Mouse (Mus musculus): Measurements from ENCODE around the gene Ttc39d. TPM values are rescaled to one million over a fixed set of nuclear protein-coding genes. Genes with fewer than 3 reads are reported as not detected.
"Not testable (repeated sequence)": the region's sequence is repeated elsewhere in the genome, so short reads cannot be mapped to it uniquely, and the experiment has no call there.

Gene Ttc39d
- under 1 TPM in 1 of 2 experiments, not detected in 1; 0.28 TPM for total RNA-seq (2021)

DNA sequence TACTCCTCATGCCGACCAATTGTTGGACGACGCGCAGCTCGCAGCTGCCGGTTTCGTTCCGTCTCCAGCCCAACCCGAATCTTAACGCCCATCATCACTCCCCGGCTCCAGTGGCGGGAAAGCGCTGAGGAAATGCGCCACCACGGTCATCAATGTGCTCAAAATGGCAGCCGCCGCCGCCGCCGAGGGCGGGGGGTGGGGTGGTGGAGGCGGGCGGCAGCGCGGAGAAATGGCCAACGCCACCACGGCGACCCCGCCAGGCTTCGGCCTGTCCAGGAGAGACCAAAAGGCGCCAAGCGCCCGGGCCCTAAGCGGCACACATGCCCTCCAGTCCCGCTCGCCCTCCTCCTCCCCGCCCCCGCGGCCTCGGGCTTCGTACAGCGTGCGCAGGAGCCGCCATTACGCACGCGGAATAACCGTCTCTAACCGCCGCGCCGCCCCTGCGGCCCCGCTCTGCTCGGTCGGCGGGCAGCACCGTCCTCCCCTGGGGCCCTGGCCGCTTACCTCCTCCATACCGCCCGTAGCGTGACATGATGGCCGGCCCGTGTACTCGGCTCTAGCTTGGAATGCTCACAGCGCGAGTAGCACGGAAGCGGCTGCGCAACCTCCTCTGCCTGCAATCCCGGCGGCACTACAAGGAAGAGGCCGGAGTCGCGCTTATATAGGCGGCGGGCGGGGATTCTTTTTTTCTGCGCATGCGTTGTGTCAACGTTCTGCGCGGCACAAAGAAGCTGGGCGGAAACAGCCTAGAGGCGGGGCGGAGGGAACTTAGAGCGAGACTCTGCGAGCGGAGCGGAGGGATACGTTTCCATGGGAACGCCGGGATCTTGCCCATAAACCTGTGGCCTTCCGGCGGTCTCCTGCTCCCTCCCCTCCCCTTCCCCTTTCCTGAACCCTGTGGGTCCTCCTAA lies at the start of gene Ttc39d, which contains the start of gene Srsf7:
Gene Ttc39d, plus strand, starts transcription at position 790 of the 911 bp plus-strand sequence.
Gene Srsf7, minus strand, starts transcription at position 637 of the 911 bp plus-strand sequence.
- DNase-seq: peak; percentile 98
- intact Hi-C loops (cut with DNase I): no loop called here

DNA sequence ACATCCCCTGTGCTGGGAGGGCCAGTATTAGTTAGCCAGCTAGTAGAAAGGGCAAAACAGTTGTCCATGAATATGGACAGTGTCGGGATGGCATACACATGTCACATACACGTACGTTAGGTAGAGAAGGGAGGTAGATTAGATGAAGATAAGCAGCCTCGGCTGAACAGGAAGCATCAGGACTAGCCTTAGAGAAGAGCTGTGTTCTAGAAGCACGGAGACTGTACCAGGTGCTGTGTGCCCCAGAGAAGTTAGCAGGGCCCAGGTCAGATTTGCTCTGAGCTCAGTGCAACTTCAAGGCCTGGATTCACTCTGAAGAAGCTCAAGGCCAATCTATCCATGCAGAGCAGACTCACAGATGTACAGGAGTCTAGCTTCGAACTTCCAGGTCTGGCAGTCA lies 49.8 kb upstream of the Ttc39d start:
- intact Hi-C loops (cut with DNase I): no loop called here
- DNase-seq: no peak

DNA sequence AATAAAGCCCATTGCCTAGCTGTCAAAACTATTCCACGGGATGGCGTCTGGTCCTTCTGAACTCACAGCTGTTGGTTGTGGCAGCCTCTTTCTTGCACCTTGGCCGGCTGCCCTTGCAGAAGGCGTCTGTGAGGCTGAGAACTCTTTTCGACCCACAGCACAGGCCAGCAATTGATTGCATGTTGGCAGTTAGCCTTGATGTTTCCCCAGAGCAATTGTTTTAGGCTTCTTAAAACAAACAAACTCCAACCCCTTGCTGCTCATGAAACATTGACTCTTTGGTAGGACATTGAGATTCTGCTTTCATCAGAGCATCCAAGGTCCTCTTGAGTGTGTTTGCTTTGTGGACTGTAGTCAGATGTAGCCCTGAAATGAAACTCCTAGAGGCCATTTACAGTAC lies 46.8 kb upstream of the Ttc39d start:
- peak; percentile 90 for DNase-seq
- intact Hi-C loops (cut with DNase I): no loop called here

DNA sequence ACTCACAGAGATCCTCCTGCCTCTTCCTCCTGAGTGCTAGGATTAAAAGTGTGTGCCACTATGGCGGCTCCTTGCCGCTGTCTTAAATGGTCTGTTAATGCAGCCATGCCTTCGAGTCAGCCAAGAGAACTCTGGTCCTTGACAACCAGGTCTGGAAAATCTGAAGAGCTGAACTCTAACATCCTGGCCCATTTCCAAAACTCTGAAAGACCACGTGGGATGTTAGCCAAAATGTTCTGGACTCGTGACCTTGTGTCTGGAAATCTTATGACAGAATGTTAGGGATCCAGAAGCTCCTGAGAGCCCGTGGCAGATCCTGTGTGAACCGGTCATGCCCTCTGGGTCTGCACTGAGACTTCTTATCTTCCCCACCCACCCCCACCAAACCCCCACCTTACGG lies 43.3 kb upstream of the Ttc39d start:
- intact Hi-C loops (cut with DNase I): no loop called here

DNA sequence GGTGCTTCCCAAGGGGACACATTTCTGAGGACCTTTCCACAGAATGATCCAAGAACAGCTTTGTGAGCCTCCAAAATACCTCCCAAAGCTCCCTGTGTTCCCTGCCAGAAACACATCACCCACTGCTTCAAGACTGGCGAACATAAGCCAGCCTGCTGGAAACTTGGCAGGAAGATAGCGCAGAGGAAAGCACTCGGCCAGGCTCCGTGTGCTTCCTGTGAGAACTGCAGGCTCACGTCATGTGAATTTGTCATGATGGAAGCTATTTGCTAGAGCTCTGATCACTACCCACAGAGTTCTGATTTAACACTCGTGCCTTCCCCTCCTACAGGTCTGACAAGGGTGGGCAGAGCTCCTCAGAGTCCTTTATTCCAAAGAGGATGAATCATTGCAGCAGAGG lies 41.5 kb upstream of the Ttc39d start:
- DNase-seq: peak; percentile 76
- intact Hi-C loops (cut with DNase I): loop anchor here (5.0 kb wide), 1 partner anchor 103 kb away; the partner anchor contains the start of gene Hnrnpll

More for the DNA sequence above, 43.3 kb upstream of the Ttc39d start:
- DNase-seq: no peak

DNA sequence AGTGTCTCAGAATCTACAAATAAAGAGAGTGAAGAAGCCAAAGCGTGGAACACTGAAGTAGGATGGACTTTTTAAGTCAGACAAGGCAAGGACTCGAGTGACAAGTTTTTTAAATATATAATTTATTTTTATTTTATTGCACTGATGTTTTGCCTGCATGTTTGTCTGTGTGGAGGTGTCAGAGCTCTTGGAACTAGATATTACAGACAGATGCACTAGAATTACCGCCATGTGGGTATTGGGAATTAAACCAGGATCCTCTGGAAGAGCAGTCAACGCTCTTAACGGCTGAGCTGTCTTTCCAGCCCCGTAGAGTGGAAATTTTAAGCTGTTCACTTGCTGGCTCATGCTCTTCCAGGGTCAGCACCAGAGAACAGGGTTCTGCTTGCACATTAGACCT lies 40.9 kb upstream of the Ttc39d start:
- no peak for DNase-seq
- intact Hi-C loops (cut with DNase I): loop anchor here (5.0 kb wide), 1 partner anchor 104 kb away; the partner anchor contains the start of gene Hnrnpll

DNA sequence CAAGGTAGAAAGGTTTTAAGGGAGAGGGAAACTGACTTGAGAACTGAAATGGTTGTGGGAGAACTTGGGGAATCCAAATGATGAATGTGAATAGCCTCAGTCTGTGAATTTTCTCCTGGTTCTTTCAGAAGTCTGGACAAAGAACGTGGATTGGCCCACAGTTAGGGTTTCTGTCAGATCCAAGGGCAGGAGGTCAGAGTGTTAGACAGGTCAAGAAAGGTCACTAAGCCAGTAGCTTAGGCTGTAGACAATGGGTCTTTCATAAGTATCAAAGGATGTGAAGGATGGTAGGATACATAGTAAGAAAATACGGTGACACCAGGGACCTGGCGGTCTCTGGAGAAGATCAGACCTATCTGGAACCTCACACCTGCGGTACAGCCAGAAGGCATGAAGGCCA lies 39.8 kb upstream of the Ttc39d start:
- intact Hi-C loops (cut with DNase I): loop anchor here (5.0 kb wide), 1 partner anchor 105 kb away; the partner anchor contains the start of gene Hnrnpll
- no peak for DNase-seq

DNA sequence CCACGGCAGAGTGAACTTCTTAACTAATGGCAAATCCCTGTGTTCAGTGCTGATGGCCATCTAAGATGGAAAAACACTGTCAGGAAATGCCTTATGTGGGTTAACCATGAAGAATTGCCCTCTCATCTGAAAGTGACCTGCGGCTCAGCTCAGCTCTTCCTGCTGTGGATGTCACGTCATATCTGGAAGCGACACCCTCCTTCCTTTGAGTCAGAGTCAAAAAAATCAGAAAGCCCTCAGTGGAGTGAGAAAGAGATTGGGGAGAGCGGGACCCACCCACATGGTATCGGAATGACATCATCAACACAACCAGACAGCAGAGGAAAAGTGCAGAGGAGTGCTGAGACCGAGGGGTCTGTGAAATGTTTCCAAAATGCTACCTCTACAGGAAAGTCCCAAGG lies 39.4 kb upstream of the Ttc39d start:
- intact Hi-C loops (cut with DNase I): loop anchor here (5.0 kb wide), 1 partner anchor 106 kb away; the partner anchor contains the start of gene Hnrnpll
- no peak for DNase-seq

DNA sequence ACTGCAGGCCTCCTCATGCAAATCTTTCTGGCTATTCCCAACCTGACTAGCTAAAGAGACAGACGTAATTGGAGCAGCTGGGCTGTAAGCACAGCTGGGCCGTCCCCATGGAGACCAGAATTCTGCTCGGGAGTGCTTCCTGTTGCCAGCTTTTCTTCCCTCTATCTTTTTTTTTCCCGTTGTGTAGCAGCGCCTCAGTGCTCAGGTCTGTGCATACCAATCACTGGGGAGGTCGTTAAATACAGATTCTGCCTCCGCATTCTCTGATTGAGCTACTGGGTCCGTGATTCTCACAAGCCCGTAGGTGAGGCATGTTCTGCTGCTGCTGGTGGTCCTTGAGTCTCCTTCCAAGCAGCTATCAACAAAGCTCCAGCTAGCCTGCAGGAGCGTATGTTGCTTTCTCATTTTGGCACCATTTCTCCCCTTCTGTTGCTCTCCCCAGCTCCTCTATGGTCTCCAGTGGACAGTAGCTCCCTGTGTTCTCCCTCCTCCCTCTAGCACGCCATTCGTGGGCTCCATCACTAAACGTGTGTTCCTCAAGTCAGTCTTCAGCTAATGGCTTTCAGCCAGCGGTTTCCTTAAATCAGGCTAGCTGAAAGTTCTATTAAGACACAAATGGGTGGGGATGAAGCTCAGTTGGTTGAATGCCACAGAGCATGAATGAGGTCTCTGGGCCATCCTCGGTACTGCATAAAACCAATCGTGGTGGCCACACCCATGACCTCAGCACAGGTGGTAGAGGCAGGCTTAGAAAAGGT lies 38.7 kb upstream of the Ttc39d start:
- peak; percentile 45 for DNase-seq
- intact Hi-C loops (cut with DNase I): loop anchor here (5.0 kb wide), 1 partner anchor 106 kb away; the partner anchor contains the start of gene Hnrnpll

DNA sequence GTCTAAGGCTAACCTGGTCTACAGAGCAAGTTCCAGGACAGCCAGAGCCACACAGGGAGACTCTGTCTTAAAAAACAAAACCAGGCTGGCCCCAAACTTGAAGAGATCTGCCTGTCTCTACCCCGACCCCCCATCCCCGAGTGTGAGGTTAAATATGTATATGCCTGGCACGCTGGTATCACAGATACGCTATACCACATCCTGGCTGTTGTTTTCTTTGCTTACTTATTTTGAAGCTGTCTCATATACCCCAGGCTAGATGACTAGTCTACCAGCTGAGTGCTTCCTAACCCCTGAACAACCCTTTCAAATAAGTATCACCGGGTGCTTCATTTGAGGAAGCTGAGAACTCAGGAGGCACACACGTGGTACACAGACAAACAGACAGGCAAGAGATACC lies 37.5 kb upstream of the Ttc39d start:
- intact Hi-C loops (cut with DNase I): loop anchor here (5.0 kb wide), 1 partner anchor 107 kb away; the partner anchor contains the start of gene Hnrnpll
- DNase-seq: no peak

DNA sequence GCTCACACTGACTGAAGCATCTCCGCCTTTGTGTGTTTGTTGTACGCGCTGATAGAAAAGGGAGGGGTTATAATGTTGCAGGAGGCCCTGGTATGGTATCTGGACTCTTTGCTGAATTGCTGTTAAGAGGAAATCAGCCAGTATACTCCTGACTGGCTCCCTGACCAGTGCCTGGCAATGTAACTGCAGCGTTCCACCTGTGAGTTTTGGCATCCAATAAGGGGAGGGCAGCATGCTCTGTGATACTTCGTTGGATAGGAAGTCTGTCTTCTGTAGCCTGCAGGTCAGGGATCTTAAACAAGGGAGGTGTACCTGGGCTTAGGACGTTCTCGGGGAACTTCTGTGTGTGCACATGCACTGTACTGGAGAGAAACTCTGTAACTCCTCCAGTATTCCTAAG lies 36.3 kb upstream of the Ttc39d start:
- DNase-seq: no peak
- intact Hi-C loops (cut with DNase I): no loop called here

DNA sequence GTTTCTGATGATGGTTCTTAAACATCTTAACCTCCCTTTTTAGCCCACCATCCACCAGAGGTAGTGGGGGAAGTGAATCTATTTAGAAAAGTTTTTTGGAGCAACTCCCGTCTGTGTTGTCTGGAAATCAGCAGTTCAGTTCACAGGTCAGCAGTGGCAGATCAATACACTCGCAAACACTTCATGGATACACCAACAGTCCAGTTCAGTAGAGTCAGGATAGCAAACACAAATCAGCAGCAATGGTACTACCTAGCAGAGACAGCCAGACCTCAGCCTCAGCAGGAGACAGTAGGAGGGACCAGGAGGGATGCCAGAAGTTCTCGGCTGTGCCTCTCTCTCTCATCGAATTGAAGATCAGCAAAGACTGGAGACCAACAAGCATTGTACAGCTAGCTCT lies 35.3 kb upstream of the Ttc39d start:
- DNase-seq: no peak
- intact Hi-C loops (cut with DNase I): no loop called here

DNA sequence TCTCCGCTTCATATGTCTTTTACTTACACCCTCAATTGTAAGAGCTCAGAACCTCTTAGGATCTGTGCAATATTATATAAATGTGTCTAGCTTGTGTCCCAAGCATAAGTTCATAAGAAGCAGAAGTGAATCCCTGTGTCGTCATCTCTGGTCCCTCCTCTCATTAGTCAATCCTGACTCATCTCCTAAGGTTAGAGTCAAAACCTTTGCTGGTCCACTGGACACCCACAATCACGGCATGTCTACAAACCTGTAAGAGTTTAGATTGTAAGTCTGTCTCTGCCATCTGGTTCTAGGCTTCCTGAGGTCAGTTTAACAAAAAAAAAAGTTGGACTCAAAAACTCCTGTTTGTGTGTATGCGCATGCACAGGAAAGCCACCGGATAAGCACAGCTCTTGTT lies 34.5 kb upstream of the Ttc39d start:
- no peak for DNase-seq
- intact Hi-C loops (cut with DNase I): no loop called here

DNA sequence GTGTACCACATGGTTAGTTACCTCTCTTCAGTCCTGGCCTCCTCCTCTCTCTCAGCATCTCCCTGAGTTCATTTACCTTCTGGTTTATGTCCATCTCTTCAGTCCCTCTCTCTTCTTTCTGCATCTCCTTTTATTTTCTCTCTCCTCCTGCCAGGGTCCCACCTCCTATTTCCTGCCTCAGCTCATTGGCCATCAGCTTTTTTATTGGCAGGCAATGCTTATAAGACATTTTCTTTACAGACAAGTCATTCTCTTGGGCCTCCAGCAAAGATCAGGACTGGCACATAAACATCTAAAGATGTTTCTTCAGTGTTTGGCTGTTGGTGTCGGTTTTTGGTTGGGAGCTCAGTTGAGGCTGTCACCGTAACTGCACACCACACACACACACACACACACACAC lies 33.6 kb upstream of the Ttc39d start:
- no peak for DNase-seq
- intact Hi-C loops (cut with DNase I): no loop called here

DNA sequence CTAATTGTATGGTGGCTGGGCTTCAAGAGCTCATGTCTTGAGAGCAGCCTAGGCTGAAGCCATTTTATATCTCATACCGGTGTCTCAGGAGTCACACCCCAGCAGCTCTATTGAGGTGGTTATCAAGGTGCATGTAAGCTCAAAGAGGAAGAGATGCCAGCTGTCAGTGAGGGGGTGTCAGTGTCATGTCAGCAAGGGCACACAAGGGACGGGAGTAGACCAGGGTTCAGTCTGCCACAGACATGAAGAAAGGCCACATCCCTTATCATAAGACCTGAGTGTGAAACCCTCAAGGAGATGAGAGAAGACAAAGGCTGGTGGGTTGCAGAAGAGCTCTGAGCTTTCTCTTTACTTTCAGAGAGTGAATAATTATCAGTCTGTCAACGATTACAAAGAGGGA lies 33.1 kb upstream of the Ttc39d start:
- intact Hi-C loops (cut with DNase I): no loop called here
- DNase-seq: no peak

DNA sequence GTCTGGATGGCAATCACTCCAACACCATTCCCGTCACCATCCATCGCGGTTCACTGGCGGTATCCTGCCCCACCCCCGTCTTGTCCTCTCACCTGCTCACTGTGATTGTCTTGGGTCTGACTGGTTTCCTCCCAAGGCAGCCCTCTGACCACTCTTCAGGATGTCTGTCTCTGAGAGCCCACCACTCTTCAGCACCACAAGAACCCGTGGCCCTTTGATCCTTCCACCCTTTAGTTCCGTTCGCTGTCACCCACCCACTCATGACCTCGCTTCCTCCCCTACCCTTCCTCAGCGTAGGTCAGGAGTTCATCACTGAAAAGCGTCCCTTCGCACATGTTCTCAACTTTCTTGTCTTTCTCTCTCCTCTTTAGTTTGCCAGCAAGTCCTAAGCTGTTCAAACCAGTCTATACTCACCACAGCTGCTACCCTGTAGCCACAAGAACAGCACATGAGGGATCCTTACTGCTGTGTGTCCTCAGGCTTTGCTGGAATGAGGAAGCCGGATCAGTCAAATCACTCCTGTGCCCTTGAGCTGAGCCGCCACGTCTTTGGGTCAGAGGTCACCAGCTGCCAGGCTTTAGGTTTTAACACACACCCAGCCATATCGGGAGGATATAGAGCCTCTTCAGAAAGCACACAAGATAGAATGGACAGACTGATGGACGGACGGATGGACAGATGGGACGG lies 32.4 kb upstream of the Ttc39d start:
- intact Hi-C loops (cut with DNase I): no loop called here
- no peak for DNase-seq

DNA sequence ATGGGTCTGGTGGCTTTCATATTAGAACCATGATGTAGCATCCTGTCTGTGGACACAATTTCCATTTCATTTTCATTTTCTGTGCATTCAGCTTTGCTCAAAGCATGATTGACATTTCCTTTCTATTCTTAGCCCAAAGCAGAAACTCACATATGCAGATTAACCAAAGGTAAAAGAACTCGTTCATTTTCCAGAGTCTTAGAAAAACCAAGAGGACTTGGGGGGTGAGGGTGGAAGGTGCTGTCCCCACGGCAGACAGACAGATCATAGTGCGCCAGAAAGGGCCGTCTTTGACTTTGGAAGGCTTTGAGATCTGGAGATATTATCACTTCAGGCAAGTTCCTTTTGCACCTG lies 31.9 kb upstream of the Ttc39d start:
- intact Hi-C loops (cut with DNase I): no loop called here
- no peak for DNase-seq

DNA sequence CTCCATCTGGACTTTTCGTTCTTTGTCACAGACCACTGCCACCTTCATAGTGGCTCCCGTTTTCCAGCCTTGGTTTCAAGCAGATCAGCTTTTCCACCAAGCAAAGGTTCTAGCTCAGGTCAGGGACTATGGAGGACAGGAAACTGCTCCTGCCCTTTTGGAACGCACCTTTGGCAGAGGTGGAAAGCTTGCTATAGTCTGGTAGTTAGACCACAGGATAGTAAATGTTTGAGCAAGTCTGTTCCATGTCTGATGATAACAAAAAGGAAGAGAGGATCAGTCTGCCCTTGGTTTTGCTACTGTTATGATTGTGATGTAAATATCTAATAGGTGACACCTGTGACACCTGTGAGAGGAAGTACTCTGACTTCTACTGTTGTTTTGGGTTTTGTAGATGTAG lies 31.3 kb upstream of the Ttc39d start:
- no peak for DNase-seq
- intact Hi-C loops (cut with DNase I): no loop called here

DNA sequence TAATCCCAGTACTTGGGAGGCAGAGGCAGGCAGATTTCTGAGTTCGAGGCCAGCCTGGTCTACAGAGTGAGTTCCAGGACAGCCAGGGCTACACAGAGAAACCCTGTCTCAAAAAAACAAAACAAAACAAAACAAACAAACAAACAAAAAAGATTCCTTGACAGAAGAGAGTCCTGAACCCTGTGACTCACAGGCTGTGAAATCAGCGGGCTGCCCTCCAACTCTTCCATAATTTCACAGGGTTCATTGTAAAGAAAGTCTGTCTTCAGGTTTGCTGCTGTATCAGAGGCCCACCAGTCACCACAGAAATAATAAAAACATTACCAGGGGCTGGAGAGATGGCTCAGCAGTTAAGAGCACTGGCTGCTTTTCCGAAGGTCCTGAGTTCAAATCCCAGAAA lies 28.4 kb upstream of the Ttc39d start:
- DNase-seq; intact Hi-C loops (cut with DNase I): not testable (repeated sequence)

DNA sequence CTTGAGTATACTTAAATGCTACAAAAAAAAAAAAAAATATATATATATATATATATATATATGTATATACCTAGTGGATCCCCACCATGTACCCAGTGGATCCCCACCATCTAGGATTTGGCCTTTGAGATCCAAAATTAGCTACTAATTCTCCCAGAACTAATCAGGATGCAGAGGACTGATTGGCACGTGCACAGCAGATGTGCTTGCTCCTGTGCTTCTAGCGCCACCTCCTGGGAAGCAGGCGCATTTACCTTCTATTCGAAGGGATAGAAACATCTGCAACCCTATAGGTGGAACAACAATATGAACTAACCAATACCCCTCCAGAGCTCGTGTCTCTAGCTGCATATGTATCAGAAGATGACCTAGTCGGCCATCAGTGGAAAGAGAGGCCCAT lies 27.3 kb upstream of the Ttc39d start:
- intact Hi-C loops (cut with DNase I): loop anchor here (5.0 kb wide), 1 partner anchor 133 kb away; no protein-coding TSS in a partner anchor
- peak; percentile 76 for DNase-seq

DNA sequence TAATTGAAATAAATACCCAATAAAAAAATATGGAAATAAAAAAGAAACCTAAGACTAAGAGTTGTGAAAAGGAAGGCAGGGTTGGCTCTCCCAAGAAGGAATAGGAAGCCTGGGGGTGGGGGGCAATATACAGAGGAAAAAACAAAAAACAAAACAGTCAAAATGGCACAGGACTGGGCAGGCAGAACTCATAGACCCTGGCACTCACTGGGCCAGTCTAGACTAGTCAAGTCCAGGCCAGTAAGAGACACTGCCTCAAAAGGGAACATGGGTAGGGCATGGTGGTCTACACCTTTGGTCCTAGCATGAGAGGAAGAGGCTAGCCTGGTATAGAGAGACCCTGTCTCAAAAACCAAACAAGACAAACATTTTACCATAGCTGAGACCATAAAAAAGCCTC lies 26.8 kb upstream of the Ttc39d start:
- DNase-seq: no peak

More for the DNA sequence above, 26.8 kb upstream of the Ttc39d start:
- intact Hi-C loops (cut with DNase I): loop anchor here (5.0 kb wide), 1 partner anchor 133 kb away; no protein-coding TSS in a partner anchor
